Mouse (Mus musculus): ENCODE results near the gene Smagp.

DNA sequence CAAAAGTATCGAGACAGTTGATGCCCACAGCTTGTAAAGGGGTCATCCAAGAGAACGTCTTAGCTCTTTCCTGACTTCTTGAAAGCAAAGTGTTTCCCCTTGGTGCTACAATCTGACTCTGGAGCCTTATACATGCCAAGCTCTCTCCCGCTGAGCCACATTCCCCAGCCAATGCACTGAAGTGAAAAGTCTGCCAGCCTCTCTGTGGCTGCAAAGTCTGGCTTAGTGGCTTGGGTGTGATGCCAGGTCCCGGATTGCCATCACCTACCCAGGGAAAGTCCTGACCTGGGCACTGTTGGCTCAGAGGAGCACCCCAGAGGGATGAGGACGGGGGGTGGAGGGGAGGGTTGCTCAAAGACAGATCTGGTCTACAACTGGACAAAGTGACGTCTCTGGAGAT is 59.9 kb downstream of the Smagp start:
- TF ChIP-seq POLR2A (IDR thresholded peaks at IDR 0.05; ENCODE audit: low read depth, low read length), result no peak
- no peak for TF ChIP-seq CTCF (conservative IDR thresholded peaks at IDR 0.05; ENCODE audit: insufficient read depth, insufficient read length, low read depth, low read length)
